Mouse (Mus musculus): ENCODE results near the gene Rhobtb3.
A peak's percentile ranks its signal among the peaks of the same experiment; 100 is the strongest.

Gene Rhobtb3

GRCm38 (mm10) chr13:75966850-75967249 lies 23.1 kb upstream of the Rhobtb3 start, which contains the start of gene Spata9:
Gene Spata9, plus strand, starts transcription at chr13:75967150.
- TF ChIP-seq CTCF (conservative IDR thresholded peaks at IDR 0.05; ENCODE audit: low read length), result no peak
- TF ChIP-seq NANOG (IDR thresholded peaks at IDR 0.05; ENCODE audit: borderline replicate concordance, low read length), result no peak
- no peak for TF ChIP-seq POU5F1 (IDR thresholded peaks at IDR 0.05; ENCODE audit: borderline replicate concordance, low read length)

GRCm38 (mm10) chr13:75955357-75955992 lies 11.8 kb upstream of the Rhobtb3 start:
- Histone ChIP-seq H3K9me3 (ENCODE audit: low read length) (no peaks in the 10 kb centered on the region), H3K36me3 (ENCODE audit: insufficient read depth, low read length) (no peaks in the 10 kb centered on the region), H3K4me1 (replicated peaks; ENCODE audit: low read depth, low read length) (no peaks in the 10 kb centered on the region), H3K27me3 (ENCODE audit: insufficient read depth, low read length) (no peaks in the 10 kb centered on the region), H3K4me3 (replicated peaks; ENCODE audit: low read length) (no peak overlapping the region)
- TF ChIP-seq NANOG (IDR thresholded peaks at IDR 0.05; ENCODE audit: borderline replicate concordance, low read length) (no peak), CTCF (conservative IDR thresholded peaks at IDR 0.05; ENCODE audit: low read length) (no peak), POU5F1 (IDR thresholded peaks at IDR 0.05; ENCODE audit: borderline replicate concordance, low read length) (no peak)

More at GRCm38 (mm10) chr13:75966850-75967249, 23.1 kb upstream of the Rhobtb3 start, which contains the start of gene Spata9:
- H3K9me3 ChIP-seq (ENCODE audit: low read length), result no peaks in the 10 kb centered on the region
- no peaks in the 10 kb centered on the region for H3K27me3 ChIP-seq (ENCODE audit: insufficient read depth, low read length)
- H3K36me3 ChIP-seq (ENCODE audit: insufficient read depth, low read length), result no peaks in the 10 kb centered on the region
- no peak within 1 kb of the TSS for H3K4me3 ChIP-seq (replicated peaks; ENCODE audit: low read length)
- H3K4me1 ChIP-seq (replicated peaks; ENCODE audit: low read depth, low read length), result no peaks in the 10 kb centered on the region

- Histone ChIP-seq H3K36me3 (ENCODE audit: insufficient read depth, low read length) (no peaks in the 10 kb centered on the region), H3K4me1 (replicated peaks; ENCODE audit: low read depth, low read length) (no peaks in the 10 kb centered on the region), H3K4me3 (replicated peaks; ENCODE audit: low read length) (no peak overlapping the region), H3K9me3 (ENCODE audit: low read length) (no peaks in the 10 kb centered on the region), H3K27me3 (ENCODE audit: insufficient read depth, low read length) (0 out of 2 replicates have a peak, but pooled peaks cover 2% of the 10 kb centered on the region)
- no peak for TF ChIP-seq POU5F1 (IDR thresholded peaks at IDR 0.05; ENCODE audit: borderline replicate concordance, low read length)
- TF ChIP-seq CTCF (conservative IDR thresholded peaks at IDR 0.05; ENCODE audit: low read length), result no peak
- TF ChIP-seq NANOG (IDR thresholded peaks at IDR 0.05; ENCODE audit: borderline replicate concordance, low read length), result no peak
Observed at GRCm38 (mm10) chr13:75950295-75950694, 6.6 kb upstream of the Rhobtb3 start.

DNA sequence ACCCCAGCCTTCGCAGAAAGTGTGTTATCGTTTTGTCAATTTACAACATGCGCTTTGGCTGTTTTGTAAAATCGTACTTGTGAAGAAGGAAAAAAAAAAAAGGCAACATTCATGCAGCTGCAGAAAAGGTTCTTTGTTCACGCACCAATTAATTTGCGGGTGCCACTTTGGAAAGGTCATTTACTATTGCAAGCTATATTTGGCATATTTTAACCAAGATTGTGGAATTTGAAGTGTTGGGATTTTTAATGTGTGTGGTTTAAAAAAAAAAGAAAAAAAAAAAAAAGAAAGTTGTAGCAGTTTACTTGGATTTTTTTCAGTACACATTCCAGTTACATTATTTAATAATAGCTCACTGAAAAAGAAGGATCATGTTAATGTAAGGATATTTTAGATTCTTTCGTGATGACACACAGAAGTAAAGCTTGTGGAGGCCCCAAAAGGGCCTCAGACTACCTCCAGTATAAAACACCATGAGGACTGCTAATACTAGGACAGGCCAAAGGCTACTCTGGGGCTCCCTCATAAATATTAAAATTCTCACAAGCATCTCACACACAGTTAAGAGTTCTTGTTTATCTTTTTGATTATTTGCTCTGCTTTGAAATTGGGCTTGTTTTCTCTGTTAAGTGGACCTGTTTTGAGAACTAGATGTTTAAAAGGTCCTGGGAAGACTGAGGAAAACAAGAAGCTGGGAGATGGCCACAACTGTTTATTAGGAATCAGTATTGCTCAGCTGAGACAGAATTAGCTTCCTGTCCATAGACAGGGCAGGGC lies 507 bp upstream of the Rhobtb3 start:
- H3K36me3 ChIP-seq (ENCODE audit: insufficient read depth, low read length), result no peaks in the 10 kb centered on the region
- peaks cover 11% of the 10 kb centered on the region for H3K27me3 ChIP-seq (ENCODE audit: insufficient read depth, low read length)
- peak overlapping the region; percentile 90 for H3K4me3 ChIP-seq (replicated peaks; ENCODE audit: low read length)
- no peak for TF ChIP-seq POU5F1 (IDR thresholded peaks at IDR 0.05; ENCODE audit: borderline replicate concordance, low read length)
- no peak for TF ChIP-seq CTCF (conservative IDR thresholded peaks at IDR 0.05; ENCODE audit: low read length)
- no peak for TF ChIP-seq NANOG (IDR thresholded peaks at IDR 0.05; ENCODE audit: borderline replicate concordance, low read length)
- no peaks in the 10 kb centered on the region for H3K9me3 ChIP-seq (ENCODE audit: low read length)
- H3K4me1 ChIP-seq (replicated peaks; ENCODE audit: low read depth, low read length), result peaks cover 6% of the 10 kb centered on the region

DNA sequence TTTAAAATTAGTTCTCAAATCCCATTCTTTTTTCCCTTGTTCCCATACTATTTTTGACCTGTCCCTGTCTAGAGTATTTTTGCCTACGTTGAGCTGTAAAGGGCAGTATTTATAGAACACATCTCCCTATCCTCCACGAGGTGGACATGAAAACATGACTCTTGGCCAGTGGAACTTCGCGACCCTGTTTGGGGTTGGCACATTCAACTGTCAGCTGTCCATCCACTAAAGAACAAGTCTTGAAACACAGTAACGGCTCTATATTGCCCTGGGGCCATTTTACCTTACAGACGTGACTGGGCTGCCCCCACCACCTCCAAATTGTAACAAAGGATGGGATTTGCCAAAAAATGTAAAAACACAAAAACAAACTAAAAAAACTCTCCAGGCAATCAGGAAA lies 994 bp downstream of the Rhobtb3 start:
- no peaks in the 10 kb centered on the region for H3K36me3 ChIP-seq (ENCODE audit: insufficient read depth, low read length)
- peaks cover 9% of the 10 kb centered on the region for H3K27me3 ChIP-seq (ENCODE audit: insufficient read depth, low read length)
- no peaks in the 10 kb centered on the region for H3K9me3 ChIP-seq (ENCODE audit: low read length)
- peak overlapping the region; percentile 90 for H3K4me3 ChIP-seq (replicated peaks; ENCODE audit: low read length)
- TF ChIP-seq NANOG (IDR thresholded peaks at IDR 0.05; ENCODE audit: borderline replicate concordance, low read length) (no peak), POU5F1 (IDR thresholded peaks at IDR 0.05; ENCODE audit: borderline replicate concordance, low read length) (no peak), CTCF (conservative IDR thresholded peaks at IDR 0.05; ENCODE audit: low read length) (no peak)
- peaks cover 6% of the 10 kb centered on the region for H3K4me1 ChIP-seq (replicated peaks; ENCODE audit: low read depth, low read length)

DNA sequence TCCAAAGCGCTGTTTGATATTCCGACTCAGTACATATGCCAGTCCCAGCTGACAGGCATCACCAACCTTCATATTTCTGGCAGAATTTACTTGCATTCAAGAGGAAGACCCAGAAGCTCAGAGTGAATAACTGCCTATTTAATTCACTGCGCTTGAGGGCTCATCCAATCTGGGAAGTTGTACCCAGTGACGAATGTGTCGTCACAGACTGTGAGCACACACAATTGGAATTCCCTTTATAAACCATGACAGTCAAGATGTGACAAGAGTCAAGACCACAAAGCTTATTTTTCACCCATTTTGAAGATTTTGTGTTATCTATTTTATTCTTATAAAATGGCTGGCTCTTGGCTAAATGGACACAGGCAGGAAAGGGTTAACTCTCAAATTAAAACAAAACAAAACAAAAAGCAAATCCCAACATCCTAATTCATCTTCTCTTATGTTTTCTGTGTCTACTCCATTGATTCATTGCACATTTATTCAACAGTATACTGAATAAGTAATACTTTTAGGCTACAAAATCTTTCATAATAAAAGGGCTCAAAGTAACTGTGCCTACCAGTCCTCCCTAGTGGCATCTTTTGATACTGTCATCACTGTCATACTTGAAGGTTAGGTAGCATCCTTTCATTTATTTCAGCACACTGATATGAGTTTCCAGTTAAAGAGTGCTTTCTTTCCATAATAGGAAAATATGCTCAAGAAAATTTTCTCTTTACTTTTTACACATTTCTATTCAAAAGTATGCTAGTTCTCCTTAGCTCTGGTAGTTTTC lies 2.0 kb downstream of the Rhobtb3 start:
- TF ChIP-seq POU5F1 (IDR thresholded peaks at IDR 0.05; ENCODE audit: borderline replicate concordance, low read length) (no peak), CTCF (conservative IDR thresholded peaks at IDR 0.05; ENCODE audit: low read length) (no peak), NANOG (IDR thresholded peaks at IDR 0.05; ENCODE audit: borderline replicate concordance, low read length) (no peak)

GRCm38 (mm10) chr13:75940791-75941517 lies 2.8 kb downstream of the Rhobtb3 start:
- no peak for TF ChIP-seq NANOG (IDR thresholded peaks at IDR 0.05; ENCODE audit: borderline replicate concordance, low read length)
- TF ChIP-seq POU5F1 (IDR thresholded peaks at IDR 0.05; ENCODE audit: borderline replicate concordance, low read length), result no peak
- no peak for TF ChIP-seq CTCF (conservative IDR thresholded peaks at IDR 0.05; ENCODE audit: low read length)
- peaks cover 9% of the 10 kb centered on the region for H3K27me3 ChIP-seq (ENCODE audit: insufficient read depth, low read length)
- peaks cover 6% of the 10 kb centered on the region for H3K4me1 ChIP-seq (replicated peaks; ENCODE audit: low read depth, low read length)
- H3K4me3 ChIP-seq (replicated peaks; ENCODE audit: low read length), result no peak overlapping the region
- no peaks in the 10 kb centered on the region for H3K36me3 ChIP-seq (ENCODE audit: insufficient read depth, low read length)
- no peaks in the 10 kb centered on the region for H3K9me3 ChIP-seq (ENCODE audit: low read length)

More for the DNA sequence above, 2.0 kb downstream of the Rhobtb3 start:
- Histone ChIP-seq H3K4me1 (replicated peaks; ENCODE audit: low read depth, low read length) (peaks cover 6% of the 10 kb centered on the region), H3K36me3 (ENCODE audit: insufficient read depth, low read length) (no peaks in the 10 kb centered on the region), H3K27me3 (ENCODE audit: insufficient read depth, low read length) (peaks cover 9% of the 10 kb centered on the region), H3K4me3 (replicated peaks; ENCODE audit: low read length) (no peak overlapping the region), H3K9me3 (ENCODE audit: low read length) (no peaks in the 10 kb centered on the region)
